Mouse (Mus musculus) neural tube, embryonic 10.5 days (tissue): ENCODE measurements around the gene Hrh1.
A peak's percentile ranks its signal among the peaks of the same experiment; 100 is the strongest.

Experiments
- DNase-seq: peaks from one replicate; pipeline ENCODE4 v3.0.0-alpha.2; 2017; ENCODE audit warnings: low spot score; ENCODE audit errors: extremely low spot score

Gene Hrh1

DNA sequence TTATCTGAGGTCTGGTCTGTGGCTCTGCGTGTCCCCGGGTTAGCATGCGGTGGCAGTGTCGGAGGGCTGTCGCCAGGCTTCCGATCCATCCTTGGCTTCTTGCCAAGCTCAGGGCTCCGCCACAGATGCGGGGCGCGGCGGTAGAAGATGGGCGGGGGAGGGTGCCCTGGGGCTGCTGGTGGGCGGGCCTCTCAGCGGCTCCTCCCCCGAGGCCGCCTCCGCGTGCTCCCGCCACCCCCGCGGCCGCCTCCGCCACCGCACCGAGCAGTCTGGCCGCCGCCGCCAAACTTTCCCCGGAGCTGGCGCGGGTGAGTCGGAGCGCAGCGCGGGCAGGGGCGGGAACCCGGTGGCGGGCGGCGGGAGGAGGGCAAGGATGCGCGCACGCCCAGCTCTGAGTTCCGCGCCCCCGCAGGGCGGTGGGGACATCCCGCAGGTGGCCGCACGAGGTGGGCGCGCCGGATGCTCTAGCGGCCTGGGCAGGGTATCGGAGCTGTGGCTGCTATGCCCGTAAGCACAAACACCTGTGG lies at the start of gene Hrh1:
Hrh1 (plus strand) TSS at position 246 of the 527 bp plus-strand sequence.
- DNase-seq, result peak; percentile 59

- DNase-seq, result no peak
These were observed 43.1 kb upstream of the Hrh1 start for GRCm38 (mm10) chr6:114354635-114355034.

DNA sequence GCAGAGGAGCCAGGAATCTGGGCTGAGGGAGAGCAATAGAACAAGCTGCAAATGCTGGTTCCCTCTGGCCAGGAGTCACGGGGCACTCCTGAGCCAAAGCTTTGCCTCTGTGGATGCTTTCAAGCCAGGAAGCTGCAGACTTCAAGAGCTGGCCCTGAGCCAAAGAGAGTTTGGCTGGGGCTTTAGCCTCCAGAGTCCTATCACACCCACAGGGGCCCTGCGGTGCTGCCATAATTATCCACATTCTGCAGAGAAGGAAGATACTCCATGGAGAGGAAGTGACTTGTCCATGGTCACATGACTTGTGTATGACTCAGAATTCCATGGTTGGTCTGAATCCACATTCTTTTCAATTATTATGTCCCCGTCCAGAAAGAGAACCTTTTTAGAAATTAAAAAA lies 39.6 kb upstream of the Hrh1 start:
- no peak for DNase-seq

GRCm38 (mm10) chr6:114362355-114362754 lies 35.4 kb upstream of the Hrh1 start:
- DNase-seq, result no peak

GRCm38 (mm10) chr6:114363740-114364139 lies 34.0 kb upstream of the Hrh1 start:
- DNase-seq, result no peak

DNA sequence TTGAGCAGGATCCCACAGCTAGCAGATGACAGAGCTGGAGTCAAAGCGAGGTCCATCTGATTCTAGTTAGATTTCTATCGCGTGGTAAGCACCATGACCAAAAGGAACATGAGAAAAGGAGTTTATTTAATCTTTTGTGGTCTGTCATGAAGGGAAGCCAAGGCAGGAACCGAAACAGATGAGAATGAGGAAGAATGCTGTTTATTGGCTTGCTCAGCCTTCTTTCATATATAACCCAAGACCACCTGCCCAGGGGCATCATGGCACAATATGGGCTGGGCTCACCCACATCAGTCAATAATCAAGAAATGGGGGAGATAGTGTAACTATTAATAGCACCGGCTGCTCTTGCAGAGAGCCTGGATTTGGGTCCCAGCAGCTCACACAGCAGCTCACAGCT lies 33.0 kb upstream of the Hrh1 start:
- no peak for DNase-seq

DNA sequence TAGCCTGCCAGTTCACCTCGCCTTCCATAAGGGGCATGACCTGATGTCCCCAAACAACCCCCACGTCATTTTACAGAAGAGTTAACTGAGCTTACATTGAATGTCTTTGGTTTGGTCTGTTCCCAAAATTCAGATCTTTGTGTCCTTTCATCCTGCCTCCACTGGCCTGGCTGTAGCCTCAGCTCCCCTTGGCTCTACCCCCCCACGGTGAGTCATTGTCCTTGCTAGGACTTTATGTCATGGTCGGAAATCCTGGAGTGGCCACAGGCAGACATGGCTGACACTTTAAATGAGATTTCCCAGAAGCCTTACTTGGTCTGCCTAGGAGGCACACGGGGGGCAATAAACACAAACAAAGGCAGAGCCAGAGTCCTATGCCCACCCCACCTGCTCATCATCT lies 31.5 kb upstream of the Hrh1 start:
- no peak for DNase-seq

GRCm38 (mm10) chr6:114367681-114368080 lies 30.1 kb upstream of the Hrh1 start:
- DNase-seq, result no peak

DNA sequence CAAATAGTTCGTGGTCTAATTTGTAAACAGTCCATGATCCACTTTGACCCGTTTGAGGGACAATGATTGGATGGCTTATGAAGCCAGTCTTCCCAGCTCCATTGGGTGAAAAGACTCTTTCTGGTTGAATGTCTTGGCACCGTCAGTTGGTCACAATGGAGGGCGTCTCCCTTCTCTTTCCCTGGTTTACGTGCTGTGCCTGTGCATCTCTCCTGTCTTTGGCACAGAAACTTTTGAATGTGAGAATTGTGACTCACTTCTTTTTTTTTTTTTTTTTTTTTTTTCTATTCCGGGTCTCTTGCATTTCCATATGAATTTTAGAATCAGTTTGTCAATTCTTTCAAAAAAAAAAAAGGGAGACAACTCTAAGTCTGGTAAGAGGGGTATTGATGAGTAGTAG lies 29.5 kb upstream of the Hrh1 start:
- no peak for DNase-seq

- DNase-seq, result no peak
These were observed 25.0 kb upstream of the Hrh1 start for GRCm38 (mm10) chr6:114372741-114373140.

DNA sequence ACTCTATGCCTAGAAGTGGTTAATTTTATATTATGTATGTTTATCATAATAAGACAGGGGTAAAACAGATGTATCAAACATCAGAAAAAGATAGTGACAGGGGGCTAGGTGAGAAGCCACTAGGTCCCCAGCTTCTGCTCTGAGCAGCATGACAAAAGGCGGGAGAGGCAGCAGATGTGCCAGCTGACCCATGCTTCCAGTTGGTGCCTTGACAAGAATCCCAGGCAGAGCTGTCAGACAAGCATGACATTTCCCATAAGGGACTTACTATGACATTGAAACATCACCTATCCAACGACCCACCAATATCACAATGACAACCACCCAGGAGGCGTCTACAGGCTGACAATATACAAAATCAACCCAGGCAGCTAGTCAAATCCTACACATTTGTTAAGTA lies 16.9 kb upstream of the Hrh1 start:
- no peak for DNase-seq

- no peak for DNase-seq
These were observed 10.4 kb upstream of the Hrh1 start for GRCm38 (mm10) chr6:114387320-114387719.

DNA sequence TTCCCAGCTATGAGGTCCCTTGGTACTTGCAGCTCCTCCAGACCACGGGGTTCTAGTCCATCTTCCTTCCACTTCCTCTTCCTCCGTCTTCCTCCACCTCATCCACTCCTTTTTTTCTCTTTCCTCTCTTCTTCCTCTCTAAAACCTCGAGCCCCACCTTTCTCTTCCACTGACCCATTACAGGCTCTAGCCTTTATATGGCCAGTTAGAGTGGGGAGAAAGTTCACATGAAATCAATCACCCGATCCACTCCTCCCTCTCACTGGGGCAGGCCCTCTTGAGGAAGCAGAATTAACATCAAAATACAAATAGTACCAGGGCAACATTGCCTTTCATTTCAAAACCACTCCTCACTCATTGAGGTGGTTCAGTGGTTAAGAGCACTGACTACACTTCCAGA lies 9.9 kb upstream of the Hrh1 start:
- DNase-seq, result no peak

DNA sequence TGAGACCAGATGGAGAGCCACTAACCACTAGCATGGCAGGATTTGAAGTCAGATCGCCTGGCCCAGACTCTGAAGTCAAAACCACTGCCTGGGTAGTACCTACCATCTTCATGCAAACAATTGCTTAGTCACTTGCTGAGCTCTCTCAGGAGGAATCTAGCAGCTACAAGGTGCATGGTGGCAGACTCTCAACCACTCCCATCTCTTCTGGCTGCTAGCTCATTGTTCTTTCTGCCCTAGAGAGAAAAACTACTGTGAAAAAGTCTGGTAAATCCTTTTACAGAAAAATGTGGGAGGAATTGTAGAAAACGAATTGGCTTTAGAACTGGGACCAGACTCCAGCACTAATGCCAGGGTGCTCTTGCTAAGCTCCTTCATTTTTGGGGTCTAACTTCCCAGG lies 7.6 kb upstream of the Hrh1 start:
- no peak for DNase-seq

DNA sequence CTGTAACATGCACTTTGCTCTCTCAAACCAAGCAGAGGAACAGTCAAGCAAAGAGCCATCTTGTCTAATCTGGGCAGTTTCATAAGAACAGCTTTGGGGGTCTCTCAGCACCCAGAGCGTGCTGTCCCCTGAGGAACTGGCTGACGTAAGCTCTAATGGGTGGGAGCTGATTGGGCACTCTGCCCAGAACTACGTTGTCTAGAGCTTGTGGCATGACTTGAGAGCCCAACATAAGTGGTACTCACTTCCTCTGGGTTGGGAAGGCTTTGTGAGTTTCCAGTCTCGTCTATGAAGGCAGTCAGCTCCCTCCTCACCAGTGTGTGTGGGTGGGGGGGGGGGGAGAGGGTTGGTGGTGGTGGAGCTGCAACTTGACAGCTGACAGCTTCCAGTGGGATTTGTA lies 2.8 kb upstream of the Hrh1 start:
- DNase-seq, result no peak

GRCm38 (mm10) chr6:114396605-114397004 lies 1.1 kb upstream of the Hrh1 start:
- no peak for DNase-seq

DNA sequence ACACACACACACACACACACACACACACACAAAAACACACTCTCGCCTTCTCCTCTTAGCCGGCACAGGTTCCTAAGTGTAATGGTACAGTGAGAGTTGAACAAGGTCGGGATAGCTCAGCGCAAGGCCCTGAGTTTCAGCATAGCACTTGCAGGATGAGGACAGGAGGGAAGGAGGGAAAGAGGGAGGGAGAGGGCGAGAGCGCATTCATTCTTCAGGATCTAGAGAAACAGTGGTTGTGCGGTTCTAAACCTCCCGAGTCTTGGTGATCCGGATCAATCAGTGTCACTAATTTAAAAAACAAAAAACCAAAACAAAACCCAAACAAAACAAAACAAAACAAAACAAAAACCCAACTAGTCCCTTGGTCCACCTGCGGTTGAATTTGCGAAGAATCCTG lies 456 bp upstream of the Hrh1 start:
- no peak for DNase-seq

- peak; percentile 38 for DNase-seq
These were observed 890 bp downstream of the Hrh1 start for GRCm38 (mm10) chr6:114398626-114399025.

DNA sequence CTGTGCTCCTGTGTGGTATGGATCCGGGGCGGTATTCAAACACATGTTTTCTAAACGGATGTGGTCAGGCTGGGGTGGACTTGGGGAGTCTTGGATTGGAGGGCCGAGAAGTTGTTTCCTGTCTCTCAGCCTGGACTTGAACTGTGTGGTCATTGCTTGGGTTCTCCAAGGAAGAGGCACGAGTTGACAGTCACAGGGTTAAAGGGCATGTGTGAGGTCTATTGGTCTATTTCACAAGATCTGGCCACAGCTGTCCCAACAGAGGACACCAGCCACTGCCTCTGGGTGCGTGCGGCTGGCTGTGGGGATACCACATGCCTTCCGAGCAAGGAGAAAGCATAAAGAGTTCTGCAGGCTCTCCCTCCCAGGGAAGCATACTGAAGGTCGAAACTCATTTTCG lies 2.7 kb downstream of the Hrh1 start:
- DNase-seq, result no peak

DNA sequence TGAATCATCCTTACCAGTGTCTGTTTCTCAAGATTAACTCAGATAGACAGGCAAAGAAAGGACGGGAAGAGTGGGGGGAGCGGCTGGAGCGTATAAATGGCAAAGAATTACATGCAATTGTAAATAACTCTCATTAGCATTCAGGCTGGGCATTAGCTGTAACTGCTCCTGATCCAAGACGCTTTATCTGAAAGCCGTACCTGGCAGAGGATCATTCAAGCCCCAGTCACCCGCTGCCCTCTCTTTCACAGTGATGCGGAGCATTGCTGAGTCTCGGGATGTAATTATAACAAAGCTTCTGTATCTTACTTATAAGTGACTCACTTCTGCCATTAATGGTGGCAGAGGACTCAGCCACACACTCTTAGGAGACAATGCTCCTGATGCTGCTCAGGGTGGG lies 3.1 kb downstream of the Hrh1 start:
- DNase-seq, result no peak

DNA sequence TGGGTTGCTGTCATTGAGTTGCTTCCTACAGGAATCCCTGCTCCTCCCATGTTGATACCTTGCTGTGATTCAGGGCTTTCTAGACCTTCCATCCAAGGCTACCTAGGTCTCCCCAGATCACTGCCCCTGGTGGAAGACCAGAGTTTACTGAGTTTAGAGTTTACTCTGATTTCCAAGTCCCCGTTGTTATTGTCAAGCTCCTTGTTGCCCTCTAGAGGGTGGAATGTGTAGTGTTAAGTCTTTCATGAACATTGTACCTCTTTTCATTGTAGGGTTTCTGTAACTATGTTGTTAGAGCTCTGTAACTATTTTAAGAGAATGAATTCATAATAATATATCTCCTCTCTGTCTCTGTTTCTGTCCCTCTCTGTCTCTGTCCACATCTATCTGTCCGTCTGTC lies 4.4 kb downstream of the Hrh1 start:
- DNase-seq, result no peak

- DNase-seq, result peak; percentile 29
These were observed 5.9 kb downstream of the Hrh1 start for GRCm38 (mm10) chr6:114403632-114404031.

GRCm38 (mm10) chr6:114404128-114404527 lies 6.4 kb downstream of the Hrh1 start:
- DNase-seq, result no peak

GRCm38 (mm10) chr6:114404774-114405468 lies 7.2 kb downstream of the Hrh1 start:
- DNase-seq, result no peak
